Mouse (Mus musculus): ENCODE results near the gene Elmo1.

DNA sequence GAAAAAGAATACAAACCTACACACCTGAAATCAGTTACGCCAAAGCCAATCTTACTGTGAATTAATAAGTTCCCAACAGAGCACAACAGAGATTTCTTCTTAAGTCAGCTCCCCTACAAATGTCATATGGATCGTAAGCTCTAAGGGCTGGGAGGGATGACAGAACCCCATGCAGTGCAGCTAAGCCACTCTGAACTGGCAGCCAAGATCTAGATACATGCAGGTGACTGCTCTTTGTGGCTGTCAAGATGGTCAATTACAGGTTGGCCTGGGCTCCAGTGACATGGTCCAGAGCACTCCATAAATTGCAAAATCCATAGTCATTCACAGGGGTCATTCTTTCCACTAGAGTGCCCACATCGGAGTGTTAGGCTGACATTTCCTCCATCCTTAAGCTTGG is 516.5 kb downstream of the Elmo1 start:
- no peak for TF ChIP-seq CTCF (IDR thresholded peaks at IDR 0.05; ENCODE audit: low read depth, low read length)
- TF ChIP-seq POLR2A (IDR thresholded peaks at IDR 0.05; ENCODE audit: extremely low read depth, insufficient read depth, low read length): no peak

Measured in liver, adult 2 months (tissue).